Mouse (Mus musculus) inflammation-experienced regulatory T-cells, adult 6 months (primary cell): ENCODE data around the gene E030025P04Rik. TPM values are rescaled to one million over a fixed set of nuclear protein-coding genes. Genes with fewer than 3 reads are reported as not detected.

ENCODE experiments used
- ATAC-seq: one replicate; pipeline ENCODE4 v1.8.0; 2017
- polyA plus RNA-seq, 3 experiments: library from polyadenylated mRNA; unstranded; fragments of 100-300 nt; shearing (Covaris generic); gene quantifications; one replicate each; pipeline ENCODE4 v1.2.1; 2017

Gene E030025P04Rik
- polyA plus RNA-seq, 3 experiments from 2014 or later = not detected

DNA sequence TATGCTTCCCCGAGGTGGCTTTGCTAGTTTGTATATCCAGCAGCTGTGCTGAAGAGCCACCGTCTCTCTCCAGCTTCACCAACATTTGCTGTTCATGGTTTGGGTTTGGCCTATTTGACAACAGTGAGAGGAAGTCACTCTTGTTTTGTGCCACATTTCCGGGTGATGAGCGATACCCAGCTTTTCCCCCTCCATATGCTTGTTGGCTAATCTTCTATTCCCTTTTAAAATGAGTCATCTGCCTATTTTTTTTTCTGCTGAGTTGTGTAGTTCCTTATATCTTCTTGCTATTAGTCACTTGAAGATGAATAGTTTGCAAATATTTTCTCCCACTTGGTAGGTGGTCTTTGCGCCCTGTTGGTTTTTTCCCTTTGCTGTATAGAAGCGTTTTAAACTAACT, 43.9 kb downstream of the E030025P04Rik start:
- ATAC-seq = no peak

DNA sequence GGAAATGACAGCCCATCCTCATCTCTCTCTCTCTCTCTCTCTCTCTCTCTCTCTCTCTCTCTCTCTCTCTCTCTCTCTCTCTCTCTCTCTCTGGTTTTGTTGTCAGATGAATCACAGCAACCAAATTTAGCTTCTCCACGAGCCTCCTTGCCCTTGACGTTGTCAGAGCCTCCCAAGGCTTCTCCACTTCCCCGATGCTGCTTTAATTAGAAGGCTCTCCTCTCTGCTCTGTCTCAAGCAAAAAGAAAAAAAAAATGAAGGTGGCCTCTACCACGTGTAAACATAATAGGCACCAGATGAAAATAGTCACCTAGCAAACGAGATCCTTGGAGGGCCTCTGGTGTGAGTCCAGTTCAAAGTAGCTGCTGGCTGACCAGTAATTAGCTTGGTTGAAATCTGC, 52.3 kb downstream of the E030025P04Rik start:
- ATAC-seq = no peak

Other genes with a start within 250 kb of the E030025P04Rik start
- 10 to 100 TPM in 2 of 3 experiments, 1 to 10 TPM in 1; 6.3 to 11.2 (median 10.5) TPM for gene Axin2, start 224.0 kb downstream of the E030025P04Rik start, polyA plus RNA-seq
- gene Rgs9, start 153.8 kb upstream of the E030025P04Rik start, polyA plus RNA-seq = 1 to 10 TPM; 4.2 to 6.6 (median 4.9) TPM
- 10 to 100 TPM; 57.3 to 78.9 (median 61.4) TPM for gene Gna13, start 218.5 kb upstream of the E030025P04Rik start, polyA plus RNA-seq